Mouse (Mus musculus) kidney, postnatal 36 days (tissue): ENCODE results near the gene 1700001C19Rik.

Experiments
- DNase-seq, 2 experiments: peaks; one replicate each; pipeline ENCODE4 v3.0.0; 2021 to 2022; ENCODE audit warnings: mixed read lengths in 2 of 2

The 1700001C19Rik gene

GRCm38 (mm10) chr17:47436907-47437547 lies at the start of gene 1700001C19Rik:
Gene 1700001C19Rik (minus strand): TSS chr17:47437376.
- no peak for DNase-seq

GRCm38 (mm10) chr17:47485791-47486190 lies 48.6 kb upstream of the 1700001C19Rik start:
- DNase-seq, result no peak

- DNase-seq, result no peak
Measured at GRCm38 (mm10) chr17:47484993-47485392, 47.8 kb upstream of the 1700001C19Rik start.

- DNase-seq, result peak; percentile 51 to 75
Measured at GRCm38 (mm10) chr17:47484241-47484921, 47.2 kb upstream of the 1700001C19Rik start.

GRCm38 (mm10) chr17:47482401-47482800 lies 45.2 kb upstream of the 1700001C19Rik start:
- peak; percentile 73 to 92 for DNase-seq

GRCm38 (mm10) chr17:47479887-47480286 lies 42.7 kb upstream of the 1700001C19Rik start:
- no peak for DNase-seq

- DNase-seq, result peak in 1 of 2 experiments; percentile 51
Measured at GRCm38 (mm10) chr17:47475714-47476113, 38.5 kb upstream of the 1700001C19Rik start.

GRCm38 (mm10) chr17:47475181-47475580 lies 38.0 kb upstream of the 1700001C19Rik start:
- DNase-seq, result peak; percentile 75 to 77

GRCm38 (mm10) chr17:47474250-47474649 lies 37.1 kb upstream of the 1700001C19Rik start:
- DNase-seq, result no peak

GRCm38 (mm10) chr17:47473434-47473974 lies 36.3 kb upstream of the 1700001C19Rik start:
- peak; percentile 46 to 80 for DNase-seq

- no peak for DNase-seq
Measured at GRCm38 (mm10) chr17:47472435-47473350, 35.5 kb upstream of the 1700001C19Rik start.

GRCm38 (mm10) chr17:47470686-47471085 lies 33.5 kb upstream of the 1700001C19Rik start:
- DNase-seq, result no peak

GRCm38 (mm10) chr17:47470121-47470520 lies 32.9 kb upstream of the 1700001C19Rik start:
- no peak for DNase-seq

- DNase-seq, result no peak
Measured at GRCm38 (mm10) chr17:47469642-47470041, 32.5 kb upstream of the 1700001C19Rik start.

- DNase-seq, result peak in 1 of 2 experiments; percentile 40
Measured at GRCm38 (mm10) chr17:47468466-47468865, 31.3 kb upstream of the 1700001C19Rik start.

- no peak for DNase-seq
Measured at GRCm38 (mm10) chr17:47468063-47468462, 30.9 kb upstream of the 1700001C19Rik start.

- no peak for DNase-seq
Measured at GRCm38 (mm10) chr17:47467659-47468058, 30.5 kb upstream of the 1700001C19Rik start.

- no peak for DNase-seq
Measured at GRCm38 (mm10) chr17:47466284-47466683, 29.1 kb upstream of the 1700001C19Rik start.

- DNase-seq, result no peak
Measured at GRCm38 (mm10) chr17:47465016-47465415, 27.8 kb upstream of the 1700001C19Rik start.

- peak in 1 of 2 experiments; percentile 42 for DNase-seq
Measured at GRCm38 (mm10) chr17:47464248-47464965, 27.2 kb upstream of the 1700001C19Rik start.

GRCm38 (mm10) chr17:47462728-47463388 lies 25.7 kb upstream of the 1700001C19Rik start:
- no peak for DNase-seq

GRCm38 (mm10) chr17:47462209-47462608 lies 25.0 kb upstream of the 1700001C19Rik start:
- no peak for DNase-seq
